Mouse (Mus musculus) neural tube, embryonic 14.5 days (tissue): ENCODE measurements around the gene Gpr25. TPM values are rescaled to one million over a fixed set of nuclear protein-coding genes. Genes with fewer than 3 reads are reported as not detected.

Experiments used
- ATAC-seq: fragments of 200-750 bp; cut with Nextera tagmentation; 2 replicates; pipeline ENCODE4 v1.8.0; 2017; ENCODE audit warnings: low read depth, mild to moderate bottlenecking, moderate TSS enrichment, moderate library complexity
- H3K27ac ChIP-seq: fragments of 300-500 bp; sonication (generic); 2 replicates; pipeline ENCODE4 v1.5.1; 2014; ENCODE audit warnings: low read depth, mild to moderate bottlenecking, control low read depth, low read length, moderate library complexity, mixed read lengths
- H3K27me3 ChIP-seq: fragments of 300-500 bp; sonication (generic); 2 replicates; pipeline ENCODE4 v1.6.1; 2014; ENCODE audit warnings: low read length; ENCODE audit not compliant: control insufficient read depth, insufficient read depth
- H3K36me3 ChIP-seq: fragments of 300-500 bp; sonication (generic); 2 replicates; pipeline ENCODE4 v1.6.1; 2014; ENCODE audit warnings: low read length, mixed read lengths; ENCODE audit not compliant: control insufficient read depth, insufficient read depth
- H3K4me1 ChIP-seq: fragments of 300-500 bp; sonication (generic); 2 replicates; pipeline ENCODE4 v1.6.1; 2014; ENCODE audit warnings: low read length; ENCODE audit not compliant: control insufficient read depth, insufficient read depth
- H3K4me2 ChIP-seq: fragments of 300-500 bp; sonication (generic); 2 replicates; pipeline ENCODE4 v1.6.1; 2014; ENCODE audit warnings: mild to moderate bottlenecking, low read depth, low read length, control low read depth
- H3K4me3 ChIP-seq: fragments of 300-500 bp; sonication (generic); 2 replicates; pipeline ENCODE4 v1.5.1; 2014; ENCODE audit warnings: low read depth, low read length, control low read depth, mixed read lengths
- H3K9ac ChIP-seq: fragments of 300-500 bp; sonication (generic); replicated peaks from 2 replicates; pipeline ENCODE4 v1.6.1; 2014; ENCODE audit warnings: low read depth, mild to moderate bottlenecking, control low read depth, low read length, mixed read lengths
- H3K9me3 ChIP-seq: fragments of 300-500 bp; sonication (generic); 2 replicates; pipeline ENCODE4 v1.6.1; 2016; ENCODE audit warnings: low read length; ENCODE audit not compliant: control insufficient read depth
- WGBS: fragments of 180-500 bp; shearing (Covaris S2); extraction: QIAGEN DNeasy Blood & Tissue Kit; methylation state at CpG from one replicate; pipeline ENCODE4 v1.1.7; 2014; 5-methylcytosine and 5-hydroxymethylcytosine counted together
- polyA plus RNA-seq: library from polyadenylated mRNA; unstranded; fragments of >200 nt; fragmentation: Nextera tagmentation; extraction: Ambion mirVana; gene quantifications from 2 replicates; pipeline ENCODE4 v1.2.1, GENCODE M21; 2014

The Gpr25 gene
- polyA plus RNA-seq, 1 experiment from 2014 or later = 0.70 TPM

GRCm38 (mm10) chr1:136214304-136214703 is 46.4 kb downstream of the Gpr25 start:
- Histone ChIP-seq H3K4me1 (no peaks in the 10 kb centered on the region), H3K9ac (no peak overlapping the region), H3K9me3 (no peaks in the 10 kb centered on the region), H3K36me3 (no peaks in the 10 kb centered on the region), H3K27ac (no peak overlapping the region), H3K4me3 (no peak overlapping the region), H3K27me3 (no peaks in the 10 kb centered on the region), H3K4me2 (no peak overlapping the region)
- no peak for ATAC-seq
- WGBS = 89% methylated on average over 15 of the region's 15 CpGs

DNA sequence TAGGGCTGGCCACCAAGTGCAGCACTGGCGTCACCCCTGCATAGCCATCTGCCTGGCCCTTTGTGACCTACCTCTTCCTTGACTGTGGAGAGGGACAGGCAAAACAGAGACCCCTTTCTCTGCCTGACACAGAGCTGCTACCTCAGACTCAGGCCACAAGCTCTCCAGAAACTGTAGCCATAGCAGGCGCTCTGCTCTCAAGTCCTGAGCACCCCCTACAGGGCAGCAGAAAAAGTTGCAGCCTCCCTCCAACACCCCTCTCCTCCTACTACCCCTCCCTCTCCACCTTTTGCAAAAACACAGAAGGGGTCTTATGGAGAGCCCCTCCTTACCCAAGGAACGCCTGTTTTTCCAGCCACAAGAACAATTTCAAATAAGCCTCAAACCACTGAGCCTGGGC is 47.9 kb downstream of the Gpr25 start, which contains the start of gene Mroh3:
Mroh3 (minus strand) TSS at position 26 of the 400 bp plus-strand sequence.
- Histone ChIP-seq H3K36me3 (no peaks in the 10 kb centered on the region), H3K4me1 (no peaks in the 10 kb centered on the region), H3K27ac (no peak within 1 kb of the TSS), H3K9ac (no peak within 1 kb of the TSS), H3K9me3 (no peaks in the 10 kb centered on the region), H3K27me3 (no peaks in the 10 kb centered on the region), H3K4me2 (no peak within 1 kb of the TSS), H3K4me3 (no peak within 1 kb of the TSS)
- ATAC-seq = no peak; the same call in 1 of the 2 replicates
- 45% methylated on average over 3 of the region's 3 CpGs for WGBS

Other genes starting within 250 kb of the Gpr25 start
- not detected in 2 replicates for gene Ascl5, start 210.1 kb downstream of the Gpr25 start, polyA plus RNA-seq
- 0.20 TPM in 1 of 2 replicates, not detected in the other for gene Cacna1s, start 208.1 kb downstream of the Gpr25 start, polyA plus RNA-seq
- 43.1 and 54.5 TPM in 2 replicates for gene Kif21b, start 129.5 kb downstream of the Gpr25 start, polyA plus RNA-seq
- not detected in 2 replicates for gene Mroh3, start 48.0 kb downstream of the Gpr25 start, polyA plus RNA-seq
- 2.3 and 2.6 TPM in 2 replicates for gene Inava, start 26.6 kb downstream of the Gpr25 start, polyA plus RNA-seq
- gene Camsap2, start 85.2 kb upstream of the Gpr25 start, polyA plus RNA-seq = 64.6 and 65.6 TPM in 2 replicates
- gene Ddx59, start 154.4 kb upstream of the Gpr25 start, polyA plus RNA-seq = 17.1 and 18.1 TPM in 2 replicates
- gene Kif14, start 205.5 kb upstream of the Gpr25 start, polyA plus RNA-seq = 0.35 and 0.99 TPM in 2 replicates